Mouse (Mus musculus) gastrocnemius, adult 2 months (tissue): ENCODE measurements around the gene Axdnd1. TPM values are rescaled to one million over a fixed set of nuclear protein-coding genes. Genes with fewer than 3 reads are reported as not detected.
A peak's percentile ranks its signal among the peaks of the same experiment; 100 is the strongest.

Source experiments
- DNase-seq: peaks from one replicate; pipeline ENCODE4 v3.0.0; 2022
- H3K27ac ChIP-seq: fragments of 200-600 bp; 2 replicates; pipeline ENCODE4 v1.8.1; 2022; ENCODE audit warnings: mild to moderate bottlenecking
- H3K4me3 ChIP-seq: fragments of 200-600 bp; 2 replicates; pipeline ENCODE4 v1.8.1; 2022; ENCODE audit warnings: mild to moderate bottlenecking, moderate library complexity
- CTCF ChIP-seq: fragments of 200-600 bp; IDR thresholded peaks from 2 replicates; pipeline ENCODE4 v1.8.1; 2022; ENCODE audit warnings: antibody characterized with exemption, mild to moderate bottlenecking, moderate library complexity
- intact Hi-C: fragments of 180-260 bp; cut with DNase I; formaldehyde crosslinking; loops from one replicate; pipeline ENCODE4 v1.15.1; 2025
- long read RNA-seq, 2 experiments: library from polyadenylated mRNA; stranded (forward); transcript quantifications; one replicate each; pipeline ENCODE4 v2.0.0; 2021
- total RNA-seq, 2 experiments: library from RNA; stranded (reverse); gene quantifications; 2 replicates each; pipeline ENCODE4 v1.2.3; 2021

The Axdnd1 gene
- not detected for total RNA-seq
- long read RNA-seq, experiment 1, result 0 reads
- long read RNA-seq, experiment 2, result 0 reads

- TF ChIP-seq CTCF, result no peak; the same call in 1 of the 2 replicates
- intact Hi-C loops, result loop anchor here (5.0 kb wide), 2 partner anchors 52 to 117 kb away; partner anchors contain the start of gene Soat1
- H3K4me3 ChIP-seq, result peak within 1 kb of the TSS; percentile 86
- DNase-seq, result peak; percentile 91
- peak within 1 kb of the TSS; percentile 75 for H3K27ac ChIP-seq
These were observed at the start of gene Axdnd1 for GRCm38 (mm10) chr1:156420671-156421297. Gene Axdnd1, minus strand, starts transcription at chr1:156421159.

DNA sequence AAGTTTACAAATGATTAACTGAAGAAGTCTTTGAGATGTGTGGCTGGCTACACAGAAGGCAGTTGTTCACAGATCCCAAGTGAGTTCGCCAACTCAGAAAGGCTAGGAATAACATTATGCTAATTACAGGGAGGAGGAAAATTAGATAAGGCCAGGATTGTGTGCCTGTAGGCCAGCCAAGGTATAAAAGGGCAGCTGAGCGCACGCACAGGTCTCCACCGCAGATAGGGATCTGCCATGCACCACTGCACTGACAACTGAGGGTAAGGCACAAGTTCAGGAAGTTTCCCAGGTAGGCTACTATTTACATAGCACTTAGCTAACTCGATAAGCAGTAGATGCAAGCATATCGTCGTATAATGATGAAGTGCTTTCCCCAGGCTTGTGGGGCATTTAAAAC is 49.6 kb upstream of the Axdnd1 start:
- TF ChIP-seq CTCF, result no peak
- intact Hi-C loops, result loop anchor here (5.0 kb wide), 1 partner anchor 48 kb away; the partner anchor contains the start of gene Axdnd1
- Histone ChIP-seq H3K27ac (no peak overlapping the region), H3K4me3 (no peak overlapping the region)
- no peak for DNase-seq

GRCm38 (mm10) chr1:156468576-156468975 is 47.6 kb upstream of the Axdnd1 start:
- DNase-seq, result no peak
- no peak for TF ChIP-seq CTCF
- intact Hi-C loops, result no loop called here
- no peak overlapping the region for H3K27ac ChIP-seq
- H3K4me3 ChIP-seq, result no peak overlapping the region

DNA sequence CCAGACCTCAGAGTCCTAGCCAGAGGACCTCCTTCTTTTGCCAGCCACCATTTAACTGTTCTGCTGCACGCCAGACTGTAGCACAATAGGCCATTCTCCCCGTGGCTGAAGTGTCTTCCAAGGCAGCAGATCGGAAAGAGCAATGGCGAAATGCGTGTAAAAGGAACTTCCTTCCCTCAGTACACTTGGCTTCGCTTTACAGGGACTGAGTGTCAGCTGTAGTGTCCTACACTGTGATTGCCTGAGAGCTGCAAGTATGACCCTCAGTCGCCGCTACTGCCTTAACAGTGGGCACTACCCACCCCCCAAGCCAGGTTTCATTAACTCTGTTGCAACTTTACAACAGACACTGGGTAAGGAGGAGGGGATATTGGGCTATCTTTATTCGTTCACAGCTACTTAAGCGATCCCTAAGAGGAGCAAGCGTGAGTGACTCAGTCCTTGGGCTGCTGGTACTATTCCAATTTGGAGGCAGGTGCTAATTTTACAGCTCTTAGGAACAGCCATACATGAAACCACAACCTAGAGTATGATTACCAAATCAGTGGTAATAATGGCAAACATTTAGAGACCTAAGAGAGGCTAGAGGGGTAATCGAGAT is 46.8 kb upstream of the Axdnd1 start:
- TF ChIP-seq CTCF, result no peak
- no peak overlapping the region for H3K4me3 ChIP-seq
- H3K27ac ChIP-seq, result no peak overlapping the region
- intact Hi-C loops, result no loop called here
- no peak for DNase-seq

GRCm38 (mm10) chr1:156464963-156465362 is 44.0 kb upstream of the Axdnd1 start:
- no peak for TF ChIP-seq CTCF
- Histone ChIP-seq H3K27ac (no peak overlapping the region), H3K4me3 (no peak overlapping the region)
- no peak for DNase-seq
- intact Hi-C loops, result no loop called here

- no peak for DNase-seq
- Histone ChIP-seq H3K27ac (no peak overlapping the region), H3K4me3 (no peak overlapping the region)
- intact Hi-C loops, result no loop called here
- no peak for TF ChIP-seq CTCF
These were observed 43.3 kb upstream of the Axdnd1 start for GRCm38 (mm10) chr1:156463981-156464853.

- Histone ChIP-seq H3K27ac (no peak overlapping the region), H3K4me3 (no peak overlapping the region)
- intact Hi-C loops, result no loop called here
- no peak for DNase-seq
- no peak for TF ChIP-seq CTCF
These were observed 41.5 kb upstream of the Axdnd1 start for GRCm38 (mm10) chr1:156462273-156462991.

GRCm38 (mm10) chr1:156461036-156461435 is 40.1 kb upstream of the Axdnd1 start:
- TF ChIP-seq CTCF, result no peak
- intact Hi-C loops, result no loop called here
- H3K4me3 ChIP-seq, result no peak overlapping the region
- no peak overlapping the region for H3K27ac ChIP-seq
- DNase-seq, result no peak

GRCm38 (mm10) chr1:156460216-156460615 is 39.3 kb upstream of the Axdnd1 start:
- intact Hi-C loops, result no loop called here
- Histone ChIP-seq H3K27ac (no peak overlapping the region), H3K4me3 (no peak overlapping the region)
- DNase-seq, result no peak
- TF ChIP-seq CTCF, result no peak

DNA sequence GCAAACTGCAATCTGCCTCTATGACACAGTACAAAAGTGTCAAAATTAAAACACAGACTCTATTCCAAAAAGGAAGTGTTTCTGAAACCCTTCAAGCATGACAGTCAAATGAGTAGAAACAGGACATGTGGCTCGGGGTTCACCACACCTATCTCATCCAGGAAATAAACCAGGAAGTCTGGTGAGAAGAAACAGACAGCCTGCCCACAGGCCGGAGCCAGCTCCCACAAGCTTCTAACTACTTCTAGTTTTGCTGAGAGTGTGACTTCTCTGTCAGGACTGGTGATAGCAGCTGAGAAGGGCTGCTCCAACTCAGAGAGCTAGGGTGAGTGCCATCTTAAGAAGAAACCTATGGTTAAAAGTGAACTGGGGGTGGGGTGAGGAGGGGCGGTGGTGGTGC is 38.7 kb upstream of the Axdnd1 start:
- no peak for TF ChIP-seq CTCF
- no peak overlapping the region for H3K27ac ChIP-seq
- DNase-seq, result no peak
- intact Hi-C loops, result no loop called here
- no peak overlapping the region for H3K4me3 ChIP-seq

- intact Hi-C loops, result no loop called here
- TF ChIP-seq CTCF, result no peak
- H3K4me3 ChIP-seq, result no peak overlapping the region
- no peak overlapping the region for H3K27ac ChIP-seq
- DNase-seq, result no peak
These were observed 37.6 kb upstream of the Axdnd1 start for GRCm38 (mm10) chr1:156458391-156459060.

- no peak overlapping the region for H3K4me3 ChIP-seq
- TF ChIP-seq CTCF, result no peak
- intact Hi-C loops, result no loop called here
- DNase-seq, result no peak
- no peak overlapping the region for H3K27ac ChIP-seq
These were observed 34.2 kb upstream of the Axdnd1 start for GRCm38 (mm10) chr1:156455005-156455758.
